Mouse (Mus musculus) Muller cell, postnatal 12 days (primary cell): ENCODE results near the gene Itga3.

Experiments
- DNase-seq: peaks from one replicate; pipeline ENCODE4 v3.0.0-alpha.2; 2015; ENCODE audit errors: inconsistent ontology term

The Itga3 gene

DNA sequence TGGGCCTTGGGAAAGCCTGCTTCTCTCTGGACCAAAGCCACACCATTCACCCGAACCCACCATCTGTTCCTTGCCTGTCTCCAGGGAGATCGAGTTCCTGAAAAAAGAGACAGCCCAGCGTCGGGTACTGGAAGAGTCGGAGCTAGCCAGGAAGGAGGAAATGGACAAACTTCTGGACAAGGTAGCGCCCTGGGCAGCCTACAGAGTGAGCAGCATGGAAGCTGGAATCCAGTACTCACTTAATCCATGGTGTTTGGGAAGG is 71.7 kb downstream of the Itga3 start:
- DNase-seq, result no peak

DNA sequence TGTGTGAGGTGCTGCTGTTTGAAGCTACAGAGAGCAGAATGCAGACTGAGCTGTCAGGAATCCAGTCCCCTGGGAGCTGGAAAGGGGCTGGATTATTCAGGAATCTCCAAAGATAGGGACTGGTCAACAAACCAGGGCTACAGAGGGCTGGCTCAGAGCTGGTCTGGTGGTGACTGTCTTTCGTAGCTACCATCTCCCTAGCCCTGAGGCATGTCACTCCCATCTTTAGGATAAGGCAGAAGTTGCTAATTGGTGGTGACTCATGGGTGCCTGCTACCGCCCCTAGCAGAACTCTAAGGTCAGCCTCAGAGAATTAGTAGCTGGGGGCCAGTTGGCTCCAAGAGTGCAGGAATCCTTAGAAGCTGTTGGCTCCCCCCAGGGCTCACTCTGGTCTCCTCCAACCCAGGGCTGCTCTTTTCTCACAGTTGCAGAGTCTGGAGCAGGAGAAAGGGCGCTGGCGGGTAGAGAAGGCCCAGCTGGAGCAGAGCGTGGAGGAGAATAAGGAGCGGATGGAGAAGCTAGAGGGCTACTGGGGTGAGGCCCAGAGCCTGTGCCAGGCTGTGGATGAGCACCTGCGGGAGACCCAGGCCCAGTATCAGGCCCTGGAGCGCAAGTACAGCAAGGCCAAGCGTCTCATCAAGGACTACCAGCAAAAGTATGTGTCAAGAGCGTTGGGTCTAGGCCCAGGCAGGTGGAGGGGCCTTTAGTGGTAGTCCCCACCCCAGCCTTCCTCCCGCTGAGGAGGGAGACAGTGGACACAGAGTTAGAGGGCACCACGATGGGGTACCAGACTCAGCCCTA is 72.3 kb downstream of the Itga3 start:
- peak; percentile 79 for DNase-seq

DNA sequence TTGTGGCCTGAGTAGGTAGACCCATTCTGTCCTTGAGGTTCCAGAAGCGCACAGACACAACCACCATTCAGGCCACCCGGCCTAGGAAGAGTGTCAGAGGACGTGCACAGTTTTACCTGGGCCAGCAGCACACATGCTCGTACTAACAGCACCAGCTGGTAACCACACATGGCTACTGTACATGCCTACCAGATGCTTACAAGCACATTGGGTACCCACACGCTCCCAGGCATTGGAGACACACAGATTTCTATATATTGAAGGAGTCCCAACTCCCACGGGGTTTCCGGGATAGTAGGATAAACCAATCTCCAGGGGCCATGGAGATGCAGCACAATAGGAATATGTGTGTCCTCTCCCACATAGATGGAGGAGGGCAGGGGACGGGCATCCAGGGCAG is 73.9 kb downstream of the Itga3 start:
- DNase-seq, result no peak

DNA sequence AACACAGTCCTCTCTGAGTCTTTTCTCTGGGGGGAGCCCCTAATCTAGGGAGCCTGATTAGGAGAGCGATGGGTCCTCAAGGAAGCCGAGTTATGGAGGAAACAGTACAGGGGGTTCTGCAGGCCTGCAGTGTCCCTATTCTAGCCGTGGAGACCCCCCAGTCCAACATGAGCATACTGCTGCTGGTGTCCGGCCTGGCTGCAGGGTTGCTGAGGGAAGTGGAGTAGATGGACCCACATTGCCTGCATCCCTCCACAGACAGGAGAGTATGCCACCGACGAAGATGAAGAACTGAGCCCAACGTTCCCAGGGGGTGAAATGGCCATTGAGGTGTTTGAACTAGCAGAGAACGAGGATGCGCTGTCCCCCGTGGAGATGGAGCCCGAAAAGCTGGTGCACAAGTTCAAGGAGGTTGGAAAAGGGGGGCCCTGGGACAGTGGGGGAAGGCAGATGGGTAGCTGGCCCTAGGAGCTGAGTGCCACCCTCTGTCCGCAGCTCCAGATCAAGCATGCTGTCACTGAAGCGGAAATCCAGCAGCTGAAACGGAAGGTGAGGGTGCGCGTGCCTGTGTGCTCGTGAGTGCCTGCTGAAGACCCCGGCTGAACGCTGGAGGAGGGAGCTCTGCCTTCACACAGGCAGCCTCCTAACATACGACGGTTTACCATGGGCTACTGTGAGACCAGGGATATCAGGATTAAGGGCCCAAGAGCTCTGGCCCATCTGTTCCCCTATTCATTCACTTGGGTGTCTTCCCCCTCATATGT is 74.8 kb downstream of the Itga3 start:
- no peak for DNase-seq

DNA sequence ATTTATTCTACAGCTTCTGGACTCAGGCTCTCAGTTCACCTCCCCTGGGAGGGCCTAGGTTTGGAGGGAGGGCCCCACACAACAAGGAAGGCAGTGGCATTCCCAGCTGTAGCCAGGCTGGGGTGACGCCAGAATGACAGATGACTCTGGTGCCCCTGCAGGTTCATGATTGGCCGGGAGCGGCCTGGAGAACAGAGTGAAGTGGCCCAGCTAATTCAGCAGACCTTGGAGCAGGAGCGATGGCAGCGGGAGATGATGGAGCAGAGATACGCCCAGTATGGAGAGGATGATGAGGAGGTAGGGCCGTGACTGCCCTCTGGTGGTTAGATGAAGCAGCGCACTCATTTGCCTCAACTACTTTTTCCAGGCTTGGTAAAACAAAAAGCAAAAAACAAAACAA is 75.5 kb downstream of the Itga3 start:
- peak; percentile 69 for DNase-seq

DNA sequence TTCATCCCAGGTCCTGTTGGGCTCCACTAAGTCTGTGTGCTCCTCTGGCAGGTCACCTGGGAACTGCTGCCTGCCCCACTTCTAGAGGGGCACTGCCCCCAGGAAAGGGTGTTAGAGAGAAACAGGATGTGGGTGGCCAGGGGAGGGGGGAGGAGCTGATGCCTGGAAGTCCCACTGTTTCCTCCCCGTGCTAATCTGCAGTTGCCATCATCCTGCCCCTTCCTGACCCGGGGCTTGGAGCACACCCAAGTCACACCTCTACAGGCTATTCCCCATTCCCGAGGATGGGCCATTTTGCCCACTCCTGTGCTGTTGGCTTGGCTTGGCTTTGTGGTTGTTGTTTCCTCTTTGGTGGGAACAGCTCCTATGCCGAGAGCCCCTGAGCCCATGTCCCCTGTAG is 76.1 kb downstream of the Itga3 start:
- peak; percentile 43 for DNase-seq

DNA sequence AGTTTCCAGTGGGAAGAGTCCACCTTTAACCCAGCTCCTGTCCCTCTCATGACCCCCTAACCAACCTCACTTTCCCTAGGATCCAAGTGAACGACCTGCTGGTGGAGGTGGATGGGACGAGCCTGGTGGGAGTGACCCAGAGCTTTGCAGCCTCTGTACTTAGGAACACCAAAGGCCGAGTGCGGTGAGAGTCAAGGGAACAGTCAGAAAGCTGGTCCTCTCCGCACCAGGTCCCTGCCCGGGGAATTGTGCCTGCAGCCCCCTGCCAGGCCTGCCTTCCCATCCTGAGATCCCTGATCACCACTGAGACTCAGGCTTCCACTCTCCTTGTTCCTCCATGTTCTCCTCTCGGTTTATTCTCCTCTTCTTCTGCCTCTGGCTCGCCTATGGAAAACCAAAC is 76.5 kb downstream of the Itga3 start:
- no peak for DNase-seq

DNA sequence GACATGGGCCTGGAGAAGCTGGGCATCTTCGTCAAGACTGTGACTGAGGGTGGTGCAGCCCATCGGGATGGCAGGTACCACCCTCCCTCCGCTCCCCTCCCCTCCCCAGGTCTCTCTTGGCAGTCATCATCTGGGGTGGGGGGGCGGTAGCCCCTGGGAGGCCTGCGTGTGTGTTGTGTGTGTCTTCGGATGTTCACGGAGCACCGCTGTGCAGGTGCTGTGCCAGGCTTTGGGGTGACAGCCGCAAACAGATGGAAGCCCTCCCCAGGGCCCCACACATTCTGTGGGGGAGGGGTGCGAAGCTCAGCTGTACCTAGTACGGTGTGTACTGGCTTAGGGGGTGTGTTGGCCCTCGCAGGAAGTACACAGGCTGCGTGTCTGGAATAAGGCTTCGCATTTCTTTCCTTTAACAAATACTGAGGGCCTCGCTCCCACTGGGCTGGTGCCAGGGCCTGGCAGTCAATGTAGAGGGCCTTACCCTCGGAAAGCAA is 78.5 kb downstream of the Itga3 start:
- no peak for DNase-seq

DNA sequence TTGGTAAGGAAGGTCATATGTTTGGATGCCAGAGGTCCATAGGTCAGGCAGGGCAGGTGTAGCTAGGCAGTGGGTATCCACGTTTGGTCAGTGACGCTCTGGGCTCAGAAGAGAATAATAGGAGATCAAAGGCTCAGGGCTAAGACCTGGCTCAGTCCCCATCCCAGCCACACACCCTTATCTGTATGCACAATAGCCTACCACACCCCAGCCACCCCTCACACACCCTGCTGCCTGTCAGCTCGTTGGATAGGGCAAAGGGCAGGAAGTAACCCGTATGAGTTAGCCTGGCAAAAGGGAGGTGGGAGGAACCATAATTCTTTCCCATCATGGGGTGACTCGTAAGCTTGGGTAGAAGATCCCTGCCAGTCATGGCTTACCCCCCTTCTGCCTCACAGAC is 79.0 kb downstream of the Itga3 start:
- DNase-seq, result no peak

DNA sequence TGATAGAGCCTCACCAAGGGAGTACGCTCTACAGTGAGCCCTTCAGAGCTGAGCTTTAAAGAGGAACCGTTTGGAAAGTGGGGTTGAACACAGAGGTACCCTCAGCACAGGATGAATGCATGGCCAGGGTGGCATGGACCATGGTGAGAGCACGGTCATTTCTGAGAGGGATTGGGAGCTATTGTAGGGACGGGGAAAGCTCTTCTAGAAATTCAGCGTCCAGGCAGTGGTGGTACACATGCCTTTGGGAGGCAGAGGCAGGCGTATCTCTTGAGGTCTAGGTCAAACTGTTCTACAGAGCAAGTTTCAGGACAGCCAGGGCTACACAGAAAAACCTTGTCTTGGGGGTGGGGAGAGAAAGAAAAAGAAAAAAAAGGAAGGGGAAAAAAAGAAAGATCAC is 79.6 kb downstream of the Itga3 start:
- no peak for DNase-seq

DNA sequence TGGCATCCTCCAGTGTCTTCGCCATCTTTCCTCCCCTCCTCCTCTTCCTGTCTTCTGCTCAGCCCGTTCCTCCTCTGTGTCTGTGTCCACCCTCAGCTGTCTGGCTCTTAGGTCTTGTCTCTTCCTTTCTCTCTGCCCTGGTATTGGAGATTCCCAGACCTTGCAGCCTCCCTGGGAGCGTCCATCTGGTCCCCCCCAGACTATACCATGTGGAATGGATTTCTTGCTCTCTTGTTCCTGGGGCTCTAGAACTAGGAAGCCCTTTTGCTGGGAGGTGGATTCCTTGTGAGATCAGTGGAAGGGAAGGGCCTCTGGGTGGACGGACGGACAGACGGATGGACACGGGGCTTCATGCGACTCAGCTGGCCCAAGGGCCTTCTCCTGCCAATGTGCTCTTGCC is 80.5 kb downstream of the Itga3 start:
- DNase-seq, result no peak

DNA sequence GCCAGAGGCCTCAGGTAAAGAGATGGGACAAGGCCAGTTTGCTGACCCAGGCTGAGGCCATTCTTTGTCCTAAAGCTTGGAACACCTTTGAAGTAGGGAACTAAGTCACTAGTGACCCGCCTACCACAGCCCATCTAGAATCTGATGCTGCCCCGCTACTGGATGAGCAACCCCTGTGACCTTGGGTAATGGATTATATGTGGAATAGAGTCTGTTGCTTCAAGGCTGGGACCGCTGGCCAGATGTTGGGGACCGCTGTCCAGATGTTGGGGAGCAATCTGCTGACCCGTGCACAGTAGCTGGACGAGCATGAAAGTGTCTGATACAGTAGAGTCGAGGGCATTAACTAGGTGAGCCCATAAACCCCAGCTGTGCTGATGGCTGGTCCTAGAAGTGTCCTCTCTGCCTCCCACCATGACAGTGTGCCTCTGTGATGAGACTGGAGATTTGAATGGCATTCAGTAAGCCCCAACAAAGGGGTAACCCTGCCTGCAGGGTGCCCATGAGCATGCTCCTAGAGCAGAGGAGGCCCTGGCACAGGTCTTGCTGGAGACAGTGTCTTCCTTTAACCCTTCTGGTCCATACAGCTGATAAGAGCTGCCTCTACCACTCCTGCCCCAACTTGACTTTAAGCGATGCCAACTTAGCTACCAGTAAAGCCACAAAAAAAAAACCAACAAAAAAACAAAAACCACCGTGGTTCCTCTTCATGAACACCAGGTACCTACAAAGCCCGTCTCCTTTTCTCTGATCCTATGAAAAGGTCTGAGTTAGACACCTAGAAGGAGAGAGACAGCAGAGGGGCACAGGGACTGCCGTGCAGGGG is 81.4 kb downstream of the Itga3 start:
- DNase-seq, result no peak
